Mouse (Mus musculus) liver, embryonic 16.5 days (tissue): ENCODE measurements around the gene Atp7a. TPM values are rescaled to one million over a fixed set of nuclear protein-coding genes. Genes with fewer than 3 reads are reported as not detected.
"Not testable (repeated sequence)": the region's sequence is repeated elsewhere in the genome, so short reads cannot be mapped to it uniquely, and the experiment has no call there.

Experiments
- ATAC-seq: fragments of 200-750 bp; cut with Nextera tagmentation; 2 replicates; pipeline ENCODE4 v1.8.0; 2017; ENCODE audit warnings: low read depth, mild to moderate bottlenecking, moderate number of reproducible peaks, moderate library complexity
- H3K27ac ChIP-seq: fragments of 300-500 bp; sonication (generic); 2 replicates; pipeline ENCODE4 v1.5.1; 2014; ENCODE audit warnings: mild to moderate bottlenecking, low read length
- H3K27me3 ChIP-seq: fragments of 300-500 bp; sonication (generic); 2 replicates; pipeline ENCODE4 v1.6.1; 2014; ENCODE audit warnings: low read depth, low read length, mixed read lengths; ENCODE audit not compliant: control insufficient read depth, insufficient read depth
- H3K36me3 ChIP-seq: fragments of 300-500 bp; sonication (generic); 2 replicates; pipeline ENCODE4 v1.6.1; 2014; ENCODE audit warnings: mild to moderate bottlenecking; ENCODE audit not compliant: control insufficient read depth, insufficient read depth
- H3K4me1 ChIP-seq: fragments of 300-500 bp; sonication (generic); 2 replicates; pipeline ENCODE4 v1.6.1; 2014; ENCODE audit warnings: low read depth, low read length, mixed read lengths; ENCODE audit not compliant: control insufficient read depth
- H3K4me2 ChIP-seq: fragments of 300-500 bp; sonication (generic); 2 replicates; pipeline ENCODE4 v1.6.1; 2014; ENCODE audit warnings: low read depth, low read length, mixed read lengths
- H3K4me3 ChIP-seq: fragments of 300-500 bp; sonication (generic); 2 replicates; pipeline ENCODE4 v1.5.1; 2014; ENCODE audit warnings: low read depth, mild to moderate bottlenecking, low read length
- H3K9ac ChIP-seq: fragments of 300-500 bp; sonication (generic); 2 replicates; pipeline ENCODE4 v1.6.1; 2014; ENCODE audit warnings: low read depth, low read length
- H3K9me3 ChIP-seq: fragments of 300-500 bp; sonication (generic); replicated peaks from 2 replicates; pipeline ENCODE4 v1.6.1; 2016; ENCODE audit warnings: low read length; ENCODE audit not compliant: control insufficient read depth
- WGBS: fragments of 180-500 bp; shearing (Covaris S2); extraction: QIAGEN DNeasy Blood & Tissue Kit; methylation state at CpG from one replicate; pipeline ENCODE4 v1.1.7; 2014; ENCODE audit not compliant: insufficient replicate concordance; 5-methylcytosine and 5-hydroxymethylcytosine counted together
- polyA plus RNA-seq: library from polyadenylated mRNA; unstranded; fragments of >200 nt; fragmentation: Nextera tagmentation; extraction: Ambion mirVana; gene quantifications from 2 replicates; pipeline ENCODE4 v1.2.1, GENCODE M21; 2015

Atp7a gene
- polyA plus RNA-seq, result 13.8 and 14.7 TPM in 2 replicates

- no peaks in the 10 kb centered on the region; the same call in 1 of the 2 replicates for H3K4me1 ChIP-seq
- H3K4me3 ChIP-seq, result peak within 1 kb of the TSS; percentile 69
- ATAC-seq, result peak; percentile 99
- no peaks in the 10 kb centered on the region for H3K9me3 ChIP-seq
- peak within 1 kb of the TSS; percentile 76 for H3K27ac ChIP-seq
- peak within 1 kb of the TSS; percentile 72 for H3K9ac ChIP-seq
- no peaks in the 10 kb centered on the region for H3K27me3 ChIP-seq
- 21% methylated on average over 36 of the region's 36 CpGs for WGBS
- no peaks in the 10 kb centered on the region for H3K36me3 ChIP-seq
- peak within 1 kb of the TSS; percentile 65 for H3K4me2 ChIP-seq
Measured at GRCm38 (mm10) chrX:106026418-106027342, at the start of gene Atp7a. Atp7a (plus strand) TSS chrX:106027276.

GRCm38 (mm10) chrX:106001605-106002004 is 25.5 kb upstream of the Atp7a start:
- H3K27me3 ChIP-seq, result no peaks in the 10 kb centered on the region
- H3K4me1 ChIP-seq, result no peaks in the 10 kb centered on the region
- 51% methylated on average over 1 of the region's 1 CpGs for WGBS
- no peak for ATAC-seq
- no peak overlapping the region for H3K4me3 ChIP-seq
- no peak overlapping the region for H3K9ac ChIP-seq
- no peak overlapping the region for H3K27ac ChIP-seq
- peaks cover 4% of the 10 kb centered on the region; the same call in 1 of the 2 replicates for H3K36me3 ChIP-seq
- H3K4me2 ChIP-seq, result no peak overlapping the region
- H3K9me3 ChIP-seq, result no peaks in the 10 kb centered on the region

- no peaks in the 10 kb centered on the region for H3K9me3 ChIP-seq
- peak overlapping the region; percentile 76 for H3K4me3 ChIP-seq
- no peaks in the 10 kb centered on the region for H3K27me3 ChIP-seq
- WGBS, result 9% methylated on average over 3 of the region's 3 CpGs
- no peaks in the 10 kb centered on the region for H3K36me3 ChIP-seq
- ATAC-seq, result no peak
- H3K27ac ChIP-seq, result peak overlapping the region; percentile 95
- H3K9ac ChIP-seq, result peak overlapping the region; percentile 80
- H3K4me1 ChIP-seq, result peaks cover 10% of the 10 kb centered on the region
- peak overlapping the region; percentile 53 for H3K4me2 ChIP-seq
Measured at GRCm38 (mm10) chrX:106010762-106011161, 16.3 kb upstream of the Atp7a start.

- peak within 1 kb of the TSS; percentile 76 for H3K4me2 ChIP-seq
- no peaks in the 10 kb centered on the region for H3K27me3 ChIP-seq
- no peaks in the 10 kb centered on the region for H3K9me3 ChIP-seq
- H3K4me1 ChIP-seq, result peaks cover 10% of the 10 kb centered on the region
- peak within 1 kb of the TSS; percentile 80 for H3K9ac ChIP-seq
- H3K27ac ChIP-seq, result peak within 1 kb of the TSS; percentile 95
- H3K36me3 ChIP-seq, result no peaks in the 10 kb centered on the region
- WGBS, result 16% methylated on average over 45 of the region's 45 CpGs
- ATAC-seq, result peak; percentile 97
- peak within 1 kb of the TSS; percentile 76 for H3K4me3 ChIP-seq
Measured at GRCm38 (mm10) chrX:106011465-106012159, 15.5 kb upstream of the Atp7a start, which contains the start of gene Magt1. Magt1 (minus strand) TSS chrX:106011906.

GRCm38 (mm10) chrX:106012559-106012958 is 14.5 kb upstream of the Atp7a start:
- no peaks in the 10 kb centered on the region for H3K36me3 ChIP-seq
- H3K4me3 ChIP-seq, result peak overlapping the region; percentile 48
- peak overlapping the region; percentile 83; the same call in 1 of the 2 replicates for H3K27ac ChIP-seq
- peak overlapping the region; percentile 76 for H3K4me2 ChIP-seq
- H3K27me3 ChIP-seq, result no peaks in the 10 kb centered on the region
- H3K9ac ChIP-seq, result peak overlapping the region; percentile 40; the same call in 1 of the 2 replicates
- H3K4me1 ChIP-seq, result peaks cover 14% of the 10 kb centered on the region
- WGBS, result 45% methylated on average over 3 of the region's 3 CpGs
- no peaks in the 10 kb centered on the region for H3K9me3 ChIP-seq
- ATAC-seq, result no peak

GRCm38 (mm10) chrX:106013217-106013616 is 13.9 kb upstream of the Atp7a start:
- Histone ChIP-seq H3K4me1 (peaks cover 14% of the 10 kb centered on the region), H3K9ac (no peak overlapping the region), H3K27ac (no peak overlapping the region), H3K4me3 (no peak overlapping the region), H3K27me3 (no peaks in the 10 kb centered on the region), H3K4me2 (no peak overlapping the region), H3K9me3 (no peaks in the 10 kb centered on the region), H3K36me3 (no peaks in the 10 kb centered on the region)
- WGBS, result 15% methylated on average over 2 of the region's 2 CpGs
- no peak for ATAC-seq

GRCm38 (mm10) chrX:106014741-106015377 is 12.2 kb upstream of the Atp7a start:
- H3K4me1 ChIP-seq, H3K36me3 ChIP-seq, H3K9ac ChIP-seq, H3K9me3 ChIP-seq, H3K27me3 ChIP-seq, ATAC-seq: not testable (repeated sequence)
- WGBS, result 50% methylated on average over 2 of the region's 2 CpGs
- Histone ChIP-seq H3K4me3 (peak overlapping the region; percentile 73; the same call in 1 of the 2 replicates), H3K27ac (peak overlapping the region; percentile 63; the same call in 1 of the 2 replicates), H3K4me2 (peak overlapping the region; percentile 44)

GRCm38 (mm10) chrX:106015571-106016322 is 11.3 kb upstream of the Atp7a start, which contains the start of gene Cox7b:
Cox7b (plus strand) TSS chrX:106015700.
- H3K27me3 ChIP-seq, result no peaks in the 10 kb centered on the region
- 16% methylated on average over 26 of the region's 26 CpGs for WGBS
- H3K36me3 ChIP-seq, result no peaks in the 10 kb centered on the region
- H3K9me3 ChIP-seq, result no peaks in the 10 kb centered on the region
- H3K4me1 ChIP-seq, result peaks cover 6% of the 10 kb centered on the region
- peak within 1 kb of the TSS; percentile 44 for H3K4me2 ChIP-seq
- peak within 1 kb of the TSS; percentile 73 for H3K4me3 ChIP-seq
- ATAC-seq, result peak; percentile 28
- H3K27ac ChIP-seq, result peak within 1 kb of the TSS; percentile 63
- H3K9ac ChIP-seq, result peak within 1 kb of the TSS; percentile 51
